ENCODE assay signal across 8 mouse cellular contexts in the genomic region with DNA sequence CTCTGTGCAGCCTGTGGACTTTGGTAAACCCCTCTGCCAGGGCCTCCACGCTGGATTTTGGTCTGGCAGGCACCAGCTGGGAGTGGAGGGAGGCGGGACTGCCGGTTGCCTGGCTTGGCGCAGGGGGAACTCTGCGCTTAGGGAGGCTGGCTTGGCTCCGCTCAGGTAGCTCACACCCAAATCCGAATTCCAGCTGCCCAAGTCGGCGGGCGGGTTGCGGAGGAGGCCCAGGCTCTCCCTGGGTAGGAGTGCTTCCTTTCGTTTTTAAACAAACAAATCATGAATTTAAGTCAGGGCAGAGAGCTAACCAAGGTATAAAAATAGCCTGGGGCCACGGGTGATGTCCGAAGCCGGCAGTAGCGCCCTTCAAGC. TPM values are rescaled to one million over a fixed set of nuclear protein-coding genes. Genes with fewer than 3 reads are reported as not detected.
A peak's percentile ranks its signal among the peaks of the same experiment; 100 is the strongest.
DNase-seq lines count a peak whose midpoint lies in the region; ATAC-seq and TF ChIP-seq lines count a peak whose summit lies in the region.

Gene Rxra, plus strand, starts transcription at position 335 of the 372 bp plus-strand sequence.

- no peak for TF ChIP-seq POLR2A in CH12.LX (IDR thresholded peaks at IDR 0.05; ENCODE audit: low read depth, low read length)

- peaks cover 90% of the 10 kb centered on the region for H3K27me3 ChIP-seq in CH12.LX (replicated peaks)
- peaks cover 60% of the 10 kb centered on the region for H3K27me3 ChIP-seq in forebrain, embryonic 10.5 days (ENCODE audit: poor library complexity, severe bottlenecking)
- H3K27me3 ChIP-seq in stomach, postnatal 0 days (ENCODE audit: control insufficient read depth, insufficient read depth, low read length): no peaks in the 10 kb centered on the region

- no peaks in the 10 kb centered on the region for H3K36me3 ChIP-seq in CH12.LX (replicated peaks in 1 of 2; ENCODE audit: control insufficient read depth in 1 of 2, insufficient read depth in 1 of 2, low read length in 1 of 2)
- no peaks in the 10 kb centered on the region for H3K36me3 ChIP-seq in forebrain, embryonic 10.5 days (replicated peaks)
- H3K36me3 ChIP-seq in stomach, postnatal 0 days (ENCODE audit: control insufficient read depth, insufficient read depth, low read length): no peaks in the 10 kb centered on the region

- intact Hi-C loops in heart, postnatal 14 days (cut with DNase I): loop anchor here (5.0 kb wide), 1 partner anchor 124 kb away; no protein-coding TSS in a partner anchor

- H3K79me2 ChIP-seq in CH12.LX (replicated peaks; ENCODE audit: control insufficient read depth, extremely low read depth, insufficient read depth, poor library complexity, severe bottlenecking): no peaks in the 10 kb centered on the region

- H3K9me3 ChIP-seq in CH12.LX (replicated peaks; ENCODE audit: low read length): no peaks in the 10 kb centered on the region
- H3K9me3 ChIP-seq in forebrain, embryonic 10.5 days: no peaks in the 10 kb centered on the region
- no peaks in the 10 kb centered on the region for H3K9me3 ChIP-seq in stomach, postnatal 0 days (ENCODE audit: control insufficient read depth, low read length)

- no peak for TF ChIP-seq EP300 in CH12.LX (IDR thresholded peaks at IDR 0.05; ENCODE audit: low read length)
- TF ChIP-seq EP300 in stomach, postnatal 0 days (optimal IDR thresholded peaks at IDR 0.05): no peak

- DNase-seq in CH12.LX (ENCODE audit: extremely low read depth) (no peak), R1 (ENCODE audit: low read depth, low spot score) (peak; percentile 69)
- no peak for DNase-seq in forebrain, embryonic 10.5 days (ENCODE audit: extremely low spot score, low spot score)
- DNase-seq in heart, postnatal 14 days: peak; percentile 69 to 73
- DNase-seq in layer of hippocampus, postnatal 14 days (ENCODE audit: low spot score in 2 of 2): no peak
- DNase-seq in lung, postnatal 4 days: peak; percentile 77 to 90
- peak; percentile 84 for DNase-seq in stomach, postnatal 0 days (ENCODE audit: low spot score)

- ATAC-seq in stomach, postnatal 0 days (ENCODE audit: low FRiP score, low TSS enrichment): peak; percentile 46
- ATAC-seq in megakaryocyte-erythroid progenitor cell, adult 5-6 weeks (replicated peaks; ENCODE audit: low FRiP score, low TSS enrichment, poor library complexity, severe bottlenecking): no peak

- TF ChIP-seq RAD21 in CH12.LX (IDR thresholded peaks at IDR 0.05; ENCODE audit: low read depth, low read length): no peak

- dilution Hi-C loops in CH12.LX (cut with MboI; ENCODE audit: extremely low pct_ligation_motif_present, extremely low pct_unique_long_range_greater_than_20kb, low sequenced_read_pairs): no loop called here

- in situ Hi-C loops in CH12.LX (cut with MboI; ENCODE audit: low pct_ligation_motif_present, low pct_unique_long_range_greater_than_20kb, low sequenced_read_pairs): no loop called here

- H3K4me3 ChIP-seq in CH12.LX (replicated peaks in 1 of 3; ENCODE audit: low read depth in 2 of 3, low read length in 2 of 3, poor library complexity in 1 of 3): peak within 1 kb of the TSS in 1 of 3 experiments; percentile 43
- peak within 1 kb of the TSS; percentile 91 for H3K4me3 ChIP-seq in forebrain, embryonic 10.5 days
- H3K4me3 ChIP-seq in stomach, postnatal 0 days (ENCODE audit: low read depth, low read length): peak within 1 kb of the TSS; percentile 89

- peak within 1 kb of the TSS; percentile 94 for H3K4me2 ChIP-seq in CH12.LX (ENCODE audit: insufficient read depth, low read depth, poor library complexity, severe bottlenecking)
- peak within 1 kb of the TSS; percentile 97 for H3K4me2 ChIP-seq in stomach, postnatal 0 days (replicated peaks; ENCODE audit: low read depth)

- no peak within 1 kb of the TSS for H3K27ac ChIP-seq in CH12.LX (ENCODE audit: insufficient read depth, low read depth)
- peak within 1 kb of the TSS; percentile 97 for H3K27ac ChIP-seq in forebrain, embryonic 10.5 days
- peak within 1 kb of the TSS; percentile 98 for H3K27ac ChIP-seq in stomach, postnatal 0 days (replicated peaks)

- no peak for TF ChIP-seq CTCF in CH12.LX (conservative IDR thresholded peaks at IDR 0.05 in 1 of 2, IDR thresholded peaks at IDR 0.05 in 1 of 2; ENCODE audit: low read depth in 2 of 2, low read length in 2 of 2)
- TF ChIP-seq CTCF in stomach, postnatal 0 days (IDR thresholded peaks at IDR 0.05; ENCODE audit: low read depth): no peak

- WGBS in forebrain, embryonic 10.5 days: 3% methylated on average over 16 of the region's 16 CpGs
- 4% methylated on average over 16 of the region's 16 CpGs for WGBS in stomach, postnatal 0 days

- H3K9ac ChIP-seq in CH12.LX (ENCODE audit: insufficient read depth, low read depth): no peak within 1 kb of the TSS; the same call in 1 of the 2 replicates
- peak within 1 kb of the TSS; percentile 95 for H3K9ac ChIP-seq in stomach, postnatal 0 days (ENCODE audit: low read length)

- H3K4me1 ChIP-seq in CH12.LX (ENCODE audit: control insufficient read depth in 1 of 2, insufficient read depth in 2 of 2): peaks cover 0 to 3% of the 10 kb centered on the region in 2 experiments; a peak in 1 of 4 replicates
- peaks cover 63% of the 10 kb centered on the region for H3K4me1 ChIP-seq in forebrain, embryonic 10.5 days
- H3K4me1 ChIP-seq in stomach, postnatal 0 days (replicated peaks; ENCODE audit: control insufficient read depth, insufficient read depth): peaks cover 27% of the 10 kb centered on the region

TF ChIP-seq in CH12.LX, 34 proteins besides CTCF, POLR2A, EP300 and RAD21:
- TF ChIP-seq ZKSCAN1 (IDR thresholded peaks at IDR 0.05; ENCODE audit: borderline replicate concordance, low read depth, low read length) (no peak), ZC3H11A (IDR thresholded peaks at IDR 0.05; ENCODE audit: low read depth, low read length) (no peak)

RNA-seq across cellular contexts. Expression of gene Rxra, which starts in this region (rescaled TPM):
- 2.1 and 2.6 TPM in 2 replicates for total RNA-seq in CH12.LX (2012; rRNA removed)
- 1.8 and 2.4 TPM in 2 replicates for total RNA-seq in CH12.LX (2014; rRNA removed)
- polyA plus RNA-seq in CH12.LX (2012; ENCODE audit: insufficient read length, low read depth): 4.1 and 5.5 TPM in 2 replicates
- 7.7 and 7.8 TPM in 2 replicates for polyA plus RNA-seq in forebrain, embryonic 10.5 days (2016; fragmentation: Nextera tagmentation; extraction: Ambion mirVana)
- 10 to 100 TPM; 38.8 to 42.2 TPM for total RNA-seq in heart, postnatal 14 days (2021)
- 10 to 100 TPM; 19.4 to 21.0 TPM for total RNA-seq in layer of hippocampus, postnatal 14 days (2021)
- 8.7 and 10.5 TPM in 2 replicates for polyA plus RNA-seq in stomach, postnatal 0 days (2015; fragmentation: Nextera tagmentation; extraction: Ambion mirVana)
- 4.6 and 7.0 TPM in 2 replicates for total RNA-seq in megakaryocyte-erythroid progenitor cell, adult 5-6 weeks (2014; fragmentation: Nextera tagmentation)
- 2.8 and 8.0 TPM in 2 replicates for total RNA-seq in megakaryocyte-erythroid progenitor cell, adult 5-6 weeks (2017)

Comparison
In these comparisons a context has a peak if more than half of its experiments do, and no peak if none do; other contexts are left out.
1. DNase-seq: peak in R1 (single experiment), heart, postnatal 14 days (2 of 2), lung, postnatal 4 days (2 of 2) and stomach, postnatal 0 days (single experiment); none in CH12.LX (single experiment), forebrain, embryonic 10.5 days (single experiment) and layer of hippocampus, postnatal 14 days (0 of 2).